Mouse (Mus musculus) G1E (cell line): Measurements from ENCODE around the gene 1700003E16Rik.

Experiments
- CTCF ChIP-seq: IDR thresholded peaks from 2 replicates; pipeline ENCODE4 v1.5.1; 2012; ENCODE audit warnings: low read depth, low read length, inconsistent platforms, mixed read lengths
- GATA1 ChIP-seq: IDR thresholded peaks from 2 replicates; pipeline ENCODE4 v1.6.1; 2012; ENCODE audit warnings: borderline replicate concordance, low read length, inconsistent platforms, mixed read lengths
- TAL1 ChIP-seq: conservative IDR thresholded peaks from 2 replicates; pipeline ENCODE4 v1.6.1; 2012; ENCODE audit warnings: low read depth, low read length, inconsistent platforms, mixed read lengths

DNA sequence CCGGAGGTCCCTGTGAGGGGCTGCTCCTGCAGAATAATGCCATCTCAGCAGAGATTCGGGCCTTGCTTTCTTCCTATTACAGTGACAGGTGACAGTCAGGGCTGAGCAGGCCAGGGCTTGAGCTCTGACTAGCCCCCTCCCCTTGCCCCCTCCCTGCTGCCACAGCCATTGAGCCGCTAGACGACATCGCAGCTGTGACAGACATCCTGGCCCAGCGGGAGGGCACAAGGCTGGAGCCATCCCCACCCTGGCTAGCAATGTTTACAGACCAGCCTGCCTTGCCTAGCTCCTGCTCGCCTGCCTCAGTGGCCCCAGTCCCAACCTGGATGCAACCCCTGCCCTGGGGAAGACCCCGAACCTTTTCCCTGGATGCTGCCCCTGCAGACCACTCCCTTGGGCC is 4.5 kb upstream of the 1700003E16Rik start:
- no peak for TF ChIP-seq CTCF
- TF ChIP-seq TAL1 = no peak
- no peak for TF ChIP-seq GATA1
